In the genomic region with DNA sequence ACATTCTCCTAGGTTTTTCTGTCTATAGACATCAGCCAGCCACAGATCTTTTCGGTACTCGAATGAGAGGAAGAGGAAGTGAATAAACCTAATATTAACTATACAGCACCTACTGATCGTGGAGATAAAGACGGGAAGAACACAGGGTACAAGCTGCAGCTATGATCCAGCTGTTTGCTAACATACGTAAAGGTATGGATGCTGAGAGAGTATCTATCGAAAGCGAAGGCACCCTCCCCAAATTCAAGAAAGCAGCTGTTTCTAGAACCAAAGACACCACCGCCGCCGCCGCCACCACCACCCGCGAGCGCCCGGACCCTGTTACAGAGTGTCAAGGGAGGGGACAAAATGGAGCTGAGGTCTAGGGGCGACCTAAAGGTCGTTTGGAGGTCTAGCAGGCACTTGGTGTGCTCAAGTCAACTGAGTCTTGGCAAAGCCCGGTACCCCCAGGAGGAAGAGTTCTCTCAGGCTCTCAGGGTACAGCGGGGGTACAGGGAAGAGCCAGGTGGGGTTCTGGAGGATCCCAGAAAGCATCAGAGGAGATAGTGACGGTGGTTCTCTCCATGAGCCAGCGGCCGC, we compare ENCODE assay signal across 8 mouse cellular contexts. TPM values are rescaled to one million over a fixed set of nuclear protein-coding genes. Genes with fewer than 3 reads are reported as not detected.
DNase-seq lines count a peak whose midpoint lies in the region; ATAC-seq and TF ChIP-seq lines count a peak whose summit lies in the region.

No protein-coding gene starts in this region.

- TF ChIP-seq CTCF in stomach, postnatal 0 days (IDR thresholded peaks at IDR 0.05; ENCODE audit: low read depth): no peak

- whole genome bisulfite sequencing in embryonic facial prominence, embryonic 15.5 days: 16% methylated on average over 22 of the region's 22 CpGs
- 9% methylated on average over 22 of the region's 22 CpGs for WGBS in hindbrain, embryonic 13.5 days
- 14% methylated on average over 21 of the region's 22 CpGs for WGBS in limb, embryonic 14.5 days
- 14% methylated on average over 22 of the region's 22 CpGs for WGBS in midbrain, embryonic 16.5 days
- WGBS in stomach, postnatal 0 days: 13% methylated on average over 19 of the region's 22 CpGs

- no peaks in the 10 kb centered on the region for H3K4me1 ChIP-seq in embryonic facial prominence, embryonic 15.5 days
- peaks cover 8% of the 10 kb centered on the region for H3K4me1 ChIP-seq in hindbrain, embryonic 13.5 days (replicated peaks)
- no peaks in the 10 kb centered on the region for H3K4me1 ChIP-seq in limb, embryonic 14.5 days (ENCODE audit: control insufficient read depth, insufficient read depth, low read length)
- peaks cover 8% of the 10 kb centered on the region for H3K4me1 ChIP-seq in midbrain, embryonic 16.5 days (ENCODE audit: control insufficient read depth, insufficient read depth, low read length)
- H3K4me1 ChIP-seq in stomach, postnatal 0 days (replicated peaks; ENCODE audit: control insufficient read depth, insufficient read depth): no peaks in the 10 kb centered on the region

- ATAC-seq in embryonic facial prominence, embryonic 15.5 days (ENCODE audit: insufficient number of reproducible peaks, low FRiP score, low TSS enrichment, low read depth): peak; percentile 45
- ATAC-seq in hindbrain, embryonic 13.5 days (ENCODE audit: low FRiP score): no peak
- ATAC-seq in limb, embryonic 14.5 days (ENCODE audit: low FRiP score, low read depth): peak; percentile 12; the same call in 1 of the 2 replicates
- ATAC-seq in midbrain, embryonic 16.5 days: no peak; the same call in 1 of the 2 replicates
- ATAC-seq in stomach, postnatal 0 days (ENCODE audit: low FRiP score, low TSS enrichment): peak; percentile 43; the same call in 1 of the 2 replicates

- H3K4me3 ChIP-seq in embryonic facial prominence, embryonic 15.5 days (replicated peaks): peak overlapping the region; percentile 57
- peak overlapping the region; percentile 55 for H3K4me3 ChIP-seq in hindbrain, embryonic 13.5 days
- H3K4me3 ChIP-seq in limb, embryonic 14.5 days (replicated peaks; ENCODE audit: low read length): peak overlapping the region; percentile 52
- peak overlapping the region; percentile 56 for H3K4me3 ChIP-seq in midbrain, embryonic 16.5 days (ENCODE audit: low read depth, low read length)
- H3K4me3 ChIP-seq in stomach, postnatal 0 days (ENCODE audit: low read depth, low read length): peak overlapping the region; percentile 58

- intact Hi-C loops in gastrocnemius, postnatal 14 days (cut with DNase I; ENCODE audit: low total_unique reads): no loop called here

- peaks cover 12% of the 10 kb centered on the region for H3K27me3 ChIP-seq in embryonic facial prominence, embryonic 15.5 days
- H3K27me3 ChIP-seq in hindbrain, embryonic 13.5 days: peaks cover 13% of the 10 kb centered on the region; the same call in 1 of the 2 replicates
- no peaks in the 10 kb centered on the region for H3K27me3 ChIP-seq in limb, embryonic 14.5 days (ENCODE audit: control insufficient read depth, insufficient read depth, low read length)
- H3K27me3 ChIP-seq in midbrain, embryonic 16.5 days (ENCODE audit: control insufficient read depth, insufficient read depth, low read depth, low read length): no peaks in the 10 kb centered on the region; the same call in 1 of the 2 replicates
- no peaks in the 10 kb centered on the region for H3K27me3 ChIP-seq in stomach, postnatal 0 days (ENCODE audit: control insufficient read depth, insufficient read depth, low read length)

- TF ChIP-seq EP300 in stomach, postnatal 0 days (optimal IDR thresholded peaks at IDR 0.05): no peak

- peak; percentile 8 for DNase-seq in gastrocnemius, postnatal 14 days
- no peak for DNase-seq in gastrocnemius, postnatal 25 days
- peak; percentile 35 for DNase-seq in Muller cell, postnatal 12 days (ENCODE audit: inconsistent ontology term)
- no peak for DNase-seq in limb, embryonic 14.5 days (ENCODE audit: low spot score)
- DNase-seq in stomach, postnatal 0 days (ENCODE audit: low spot score): peak; percentile 16

- H3K36me3 ChIP-seq in embryonic facial prominence, embryonic 15.5 days: no peaks in the 10 kb centered on the region
- no peaks in the 10 kb centered on the region for H3K36me3 ChIP-seq in hindbrain, embryonic 13.5 days
- no peaks in the 10 kb centered on the region for H3K36me3 ChIP-seq in limb, embryonic 14.5 days (ENCODE audit: control insufficient read depth, insufficient read depth, low read length)
- no peaks in the 10 kb centered on the region for H3K36me3 ChIP-seq in midbrain, embryonic 16.5 days (ENCODE audit: control insufficient read depth, insufficient read depth, low read length)
- H3K36me3 ChIP-seq in stomach, postnatal 0 days (ENCODE audit: control insufficient read depth, insufficient read depth, low read length): no peaks in the 10 kb centered on the region

- no peaks in the 10 kb centered on the region for H3K9me3 ChIP-seq in embryonic facial prominence, embryonic 15.5 days (replicated peaks)
- no peaks in the 10 kb centered on the region for H3K9me3 ChIP-seq in hindbrain, embryonic 13.5 days
- H3K9me3 ChIP-seq in limb, embryonic 14.5 days (ENCODE audit: control insufficient read depth, low read length): no peaks in the 10 kb centered on the region
- H3K9me3 ChIP-seq in midbrain, embryonic 16.5 days (replicated peaks; ENCODE audit: control insufficient read depth, low read length, poor library complexity, severe bottlenecking): no peaks in the 10 kb centered on the region
- no peaks in the 10 kb centered on the region for H3K9me3 ChIP-seq in stomach, postnatal 0 days (ENCODE audit: control insufficient read depth, low read length)

- peak overlapping the region; percentile 50 for H3K9ac ChIP-seq in embryonic facial prominence, embryonic 15.5 days
- peak overlapping the region; percentile 79 for H3K9ac ChIP-seq in hindbrain, embryonic 13.5 days
- peak overlapping the region; percentile 64 for H3K9ac ChIP-seq in limb, embryonic 14.5 days (ENCODE audit: low read depth, low read length, severe bottlenecking)
- peak overlapping the region; percentile 75 for H3K9ac ChIP-seq in midbrain, embryonic 16.5 days (ENCODE audit: low read depth, low read length)
- H3K9ac ChIP-seq in stomach, postnatal 0 days (ENCODE audit: low read length): peak overlapping the region; percentile 65

- no peak for TF ChIP-seq POLR2A in limb, embryonic 14.5 days (IDR thresholded peaks at IDR 0.05; ENCODE audit: borderline replicate concordance, extremely low read depth, insufficient read depth, insufficient read length)

- peak overlapping the region; percentile 53 for H3K4me2 ChIP-seq in embryonic facial prominence, embryonic 15.5 days (replicated peaks)
- H3K4me2 ChIP-seq in hindbrain, embryonic 13.5 days: peak overlapping the region; percentile 55
- peak overlapping the region; percentile 41 for H3K4me2 ChIP-seq in limb, embryonic 14.5 days (replicated peaks; ENCODE audit: low read depth, low read length, severe bottlenecking)
- peak overlapping the region; percentile 50 for H3K4me2 ChIP-seq in midbrain, embryonic 16.5 days (ENCODE audit: low read length)
- H3K4me2 ChIP-seq in stomach, postnatal 0 days (replicated peaks; ENCODE audit: low read depth): peak overlapping the region; percentile 59

- peak overlapping the region; percentile 82 for H3K27ac ChIP-seq in embryonic facial prominence, embryonic 15.5 days (replicated peaks)
- peak overlapping the region; percentile 89 for H3K27ac ChIP-seq in hindbrain, embryonic 13.5 days
- peak overlapping the region; percentile 70; the same call in 1 of the 2 replicates for H3K27ac ChIP-seq in limb, embryonic 14.5 days (replicated peaks; ENCODE audit: low read depth, low read length)
- H3K27ac ChIP-seq in midbrain, embryonic 16.5 days (ENCODE audit: low read length): peak overlapping the region; percentile 85
- H3K27ac ChIP-seq in stomach, postnatal 0 days (replicated peaks): peak overlapping the region; percentile 78

RNA-seq across cellular contexts. Expression of a gene that starts 0.7 kb away (rescaled TPM):
- total RNA-seq in gastrocnemius, postnatal 14 days (2021): 10 to 100 TPM; 31.7 to 34.5 TPM
- total RNA-seq in gastrocnemius, postnatal 25 days (2021): 10 to 100 TPM; 19.1 to 21.5 TPM
- 13.1 and 13.4 TPM in 2 replicates for polyA plus RNA-seq in embryonic facial prominence, embryonic 15.5 days (2015; fragmentation: Nextera tagmentation; extraction: Ambion mirVana)
- 18.4 TPM in 2 replicates for polyA plus RNA-seq in hindbrain, embryonic 13.5 days (2015; fragmentation: Nextera tagmentation; extraction: Ambion mirVana)
- polyA plus RNA-seq in limb, embryonic 14.5 days (2012; rRNA removed): 5.5 and 6.4 TPM in 2 replicates
- polyA plus RNA-seq in limb, embryonic 14.5 days (2014; fragmentation: Nextera tagmentation; extraction: Ambion mirVana): 12.9 and 15.4 TPM in 2 replicates
- 24.6 and 27.2 TPM in 2 replicates for polyA plus RNA-seq in midbrain, embryonic 16.5 days (2015; fragmentation: Nextera tagmentation; extraction: Ambion mirVana)
- 7.9 and 9.1 TPM in 2 replicates for polyA plus RNA-seq in stomach, postnatal 0 days (2015; fragmentation: Nextera tagmentation; extraction: Ambion mirVana)

Comparison
In these comparisons a context has a peak if more than half of its experiments do, and no peak if none do; other contexts are left out.
1. DNase-seq: peak in gastrocnemius, postnatal 14 days (single experiment), Muller cell, postnatal 12 days (single experiment) and stomach, postnatal 0 days (single experiment); none in gastrocnemius, postnatal 25 days (single experiment) and limb, embryonic 14.5 days (single experiment).
2. ATAC-seq: peak in embryonic facial prominence, embryonic 15.5 days (single experiment), limb, embryonic 14.5 days (single experiment) and stomach, postnatal 0 days (single experiment); none in hindbrain, embryonic 13.5 days (single experiment) and midbrain, embryonic 16.5 days (single experiment).
3. Peak in every context shown above with its lines, with median percentiles within 50 percentile points of each other: H3K27ac ChIP-seq, H3K4me2 ChIP-seq, H3K4me3 ChIP-seq and H3K9ac ChIP-seq.